Mouse (Mus musculus) megakaryocyte, embryonic 14.5 days (primary cell): ENCODE measurements around the gene Itgam. TPM values are rescaled to one million over a fixed set of nuclear protein-coding genes. Genes with fewer than 3 reads are reported as not detected.

ENCODE experiments used
- H3K27me3 ChIP-seq: replicated peaks from 2 replicates; pipeline ENCODE3; 2012; ENCODE audit warnings: inconsistent platforms
- H3K36me3 ChIP-seq: replicated peaks from 2 replicates; pipeline ENCODE3; 2012; ENCODE audit warnings: low read length, inconsistent platforms, mixed read lengths
- H3K4me1 ChIP-seq: 2 replicates; pipeline ENCODE4 v1.6.1; 2012; ENCODE audit warnings: inconsistent platforms
- H3K4me3 ChIP-seq: replicated peaks from 2 replicates; pipeline ENCODE3; 2012; ENCODE audit warnings: moderate library complexity, mild to moderate bottlenecking, inconsistent platforms
- H3K9me3 ChIP-seq: 2 replicates; pipeline ENCODE4 v1.6.1; 2012; ENCODE audit warnings: inconsistent platforms
- FLI1 ChIP-seq: IDR thresholded peaks from 2 replicates; pipeline ENCODE4 v1.6.1; 2012; ENCODE audit warnings: low read length, inconsistent platforms, mixed read lengths
- GATA1 ChIP-seq: IDR thresholded peaks from 3 replicates; pipeline ENCODE4 v1.6.1; 2012; ENCODE audit warnings: mixed read lengths, low read length, inconsistent platforms, borderline replicate concordance
- polyA plus RNA-seq: library from polyadenylated mRNA; stranded (reverse); fragments of >175 nt; gene quantifications from 2 replicates; pipeline ENCODE4 v1.2.3, GENCODE M21; 2012; ENCODE audit warnings: low replicate concordance; ENCODE audit not compliant: insufficient read depth

Gene Itgam
- polyA plus RNA-seq, 1 experiment: 6.0 TPM

- no peaks in the 10 kb centered on the region for H3K36me3 ChIP-seq
- peaks cover 7% of the 10 kb centered on the region for H3K27me3 ChIP-seq
- TF ChIP-seq GATA1 (no peak), FLI1 (no peak)
- peaks cover 28% of the 10 kb centered on the region for H3K4me1 ChIP-seq
- H3K9me3 ChIP-seq: no peaks in the 10 kb centered on the region
- H3K4me3 ChIP-seq: no peak overlapping the region
Observed at GRCm38 (mm10) chr7:128056917-128057444, 5.5 kb upstream of the Itgam start.

- Histone ChIP-seq H3K9me3 (no peaks in the 10 kb centered on the region), H3K27me3 (peaks cover 7% of the 10 kb centered on the region), H3K4me3 (no peak overlapping the region), H3K4me1 (peaks cover 26% of the 10 kb centered on the region), H3K36me3 (no peaks in the 10 kb centered on the region)
- TF ChIP-seq GATA1 (no peak), FLI1 (no peak)
Observed at GRCm38 (mm10) chr7:128057860-128058259, 4.6 kb upstream of the Itgam start.

GRCm38 (mm10) chr7:128058576-128058975 is 3.9 kb upstream of the Itgam start:
- no peaks in the 10 kb centered on the region for H3K9me3 ChIP-seq
- H3K4me1 ChIP-seq: peaks cover 22% of the 10 kb centered on the region
- no peak for TF ChIP-seq GATA1
- TF ChIP-seq FLI1: no peak
- H3K36me3 ChIP-seq: no peaks in the 10 kb centered on the region
- H3K4me3 ChIP-seq: no peak overlapping the region
- peaks cover 10% of the 10 kb centered on the region for H3K27me3 ChIP-seq

GRCm38 (mm10) chr7:128059091-128059490 is 3.3 kb upstream of the Itgam start:
- Histone ChIP-seq H3K4me3 (no peak overlapping the region), H3K36me3 (no peaks in the 10 kb centered on the region), H3K4me1 (peaks cover 21% of the 10 kb centered on the region), H3K9me3 (no peaks in the 10 kb centered on the region), H3K27me3 (peaks cover 13% of the 10 kb centered on the region)
- TF ChIP-seq GATA1: no peak
- no peak for TF ChIP-seq FLI1

GRCm38 (mm10) chr7:128063211-128063781 is 856 bp downstream of the Itgam start:
- Histone ChIP-seq H3K36me3 (no peaks in the 10 kb centered on the region), H3K9me3 (peaks cover 11% of the 10 kb centered on the region; the same call in 1 of the 2 replicates), H3K4me3 (peak overlapping the region; percentile 73), H3K4me1 (peaks cover 24% of the 10 kb centered on the region), H3K27me3 (peaks cover 9% of the 10 kb centered on the region)
- no peak for TF ChIP-seq FLI1
- TF ChIP-seq GATA1: no peak

DNA sequence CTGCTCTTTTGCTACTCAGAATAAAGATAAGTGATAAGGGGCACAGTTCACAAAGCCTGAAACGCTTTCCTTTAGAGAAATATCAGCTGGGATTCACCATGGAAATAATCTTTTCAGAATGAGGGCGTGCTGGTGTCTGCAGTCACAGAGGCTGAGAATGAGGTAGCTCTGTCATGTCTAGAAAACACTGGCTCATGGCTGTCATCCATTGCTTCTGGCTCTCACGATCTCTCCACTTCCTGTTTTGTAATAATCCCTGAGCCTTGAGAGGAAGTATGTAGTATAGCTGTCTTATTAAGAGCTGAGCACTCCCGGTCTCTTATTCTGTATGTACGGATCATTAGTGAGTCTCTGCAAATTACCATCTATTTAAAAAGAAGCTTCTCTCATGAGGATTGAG is 3.1 kb downstream of the Itgam start:
- TF ChIP-seq GATA1 (no peak), FLI1 (no peak)
- peak overlapping the region; percentile 7 for H3K4me3 ChIP-seq
- peaks cover 12% of the 10 kb centered on the region; the same call in 1 of the 2 replicates for H3K4me1 ChIP-seq
- H3K36me3 ChIP-seq: no peaks in the 10 kb centered on the region
- peaks cover 11% of the 10 kb centered on the region; the same call in 1 of the 2 replicates for H3K9me3 ChIP-seq
- peaks cover 12% of the 10 kb centered on the region for H3K27me3 ChIP-seq

DNA sequence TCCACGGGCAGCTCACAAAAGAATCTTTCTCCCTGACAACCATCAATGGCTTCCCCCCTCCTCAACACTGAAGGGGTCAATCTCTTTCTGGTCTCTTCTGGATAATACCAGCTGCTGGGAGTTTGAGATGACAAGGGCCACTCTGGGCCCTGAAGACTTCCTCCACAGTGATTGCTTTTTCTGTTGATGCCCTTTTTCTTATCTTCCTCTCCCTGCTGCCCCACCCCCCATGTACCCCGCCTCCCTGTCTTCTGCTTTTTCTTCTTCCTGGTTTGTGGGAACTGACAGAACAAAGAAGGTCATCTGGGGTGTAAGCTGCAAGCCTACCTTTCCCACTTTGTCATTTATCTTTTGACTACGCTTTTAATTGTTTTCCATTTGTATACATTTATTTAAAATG is 5.4 kb downstream of the Itgam start:
- no peak for TF ChIP-seq GATA1
- TF ChIP-seq FLI1: no peak
- H3K9me3 ChIP-seq: peaks cover 11% of the 10 kb centered on the region; the same call in 1 of the 2 replicates
- no peaks in the 10 kb centered on the region for H3K36me3 ChIP-seq
- no peak overlapping the region for H3K4me3 ChIP-seq
- H3K27me3 ChIP-seq: peaks cover 15% of the 10 kb centered on the region
- H3K4me1 ChIP-seq: peaks cover 9% of the 10 kb centered on the region; the same call in 1 of the 2 replicates

- Histone ChIP-seq H3K36me3 (no peaks in the 10 kb centered on the region), H3K27me3 (peaks cover 10% of the 10 kb centered on the region), H3K4me3 (no peak overlapping the region), H3K9me3 (peaks cover 11% of the 10 kb centered on the region; the same call in 1 of the 2 replicates), H3K4me1 (peaks cover 9% of the 10 kb centered on the region; the same call in 1 of the 2 replicates)
- no peak for TF ChIP-seq FLI1
- TF ChIP-seq GATA1: no peak
Observed at GRCm38 (mm10) chr7:128069844-128070243, 7.4 kb downstream of the Itgam start.

GRCm38 (mm10) chr7:128071816-128072215 is 9.4 kb downstream of the Itgam start:
- Histone ChIP-seq H3K4me1 (peaks cover 4% of the 10 kb centered on the region; the same call in 1 of the 2 replicates), H3K27me3 (peaks cover 14% of the 10 kb centered on the region), H3K9me3 (peaks cover 5% of the 10 kb centered on the region; the same call in 1 of the 2 replicates), H3K36me3 (no peaks in the 10 kb centered on the region), H3K4me3 (no peak overlapping the region)
- TF ChIP-seq FLI1 (no peak), GATA1 (no peak)

DNA sequence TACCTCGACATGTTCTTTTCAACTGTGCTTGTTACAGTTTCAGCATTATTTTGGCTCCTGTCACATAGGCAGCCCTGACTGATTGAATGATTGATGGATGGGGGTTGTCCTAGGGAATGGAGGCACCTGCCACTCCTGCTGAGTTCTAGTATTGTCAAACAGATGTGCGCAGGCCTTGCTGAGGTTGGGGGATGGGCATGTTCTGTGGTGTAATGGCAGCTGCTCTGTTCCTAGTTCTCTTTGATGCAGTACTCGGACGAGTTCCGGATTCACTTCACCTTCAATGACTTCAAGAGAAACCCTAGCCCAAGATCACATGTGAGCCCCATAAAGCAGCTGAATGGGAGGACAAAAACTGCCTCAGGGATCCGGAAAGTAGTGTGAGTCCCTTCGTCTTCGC is 17.6 kb downstream of the Itgam start:
- TF ChIP-seq GATA1 (no peak), FLI1 (no peak)
- peaks cover 2% of the 10 kb centered on the region for H3K36me3 ChIP-seq
- no peaks in the 10 kb centered on the region for H3K4me1 ChIP-seq
- H3K9me3 ChIP-seq: no peaks in the 10 kb centered on the region
- H3K4me3 ChIP-seq: no peak overlapping the region
- peaks cover 14% of the 10 kb centered on the region for H3K27me3 ChIP-seq

DNA sequence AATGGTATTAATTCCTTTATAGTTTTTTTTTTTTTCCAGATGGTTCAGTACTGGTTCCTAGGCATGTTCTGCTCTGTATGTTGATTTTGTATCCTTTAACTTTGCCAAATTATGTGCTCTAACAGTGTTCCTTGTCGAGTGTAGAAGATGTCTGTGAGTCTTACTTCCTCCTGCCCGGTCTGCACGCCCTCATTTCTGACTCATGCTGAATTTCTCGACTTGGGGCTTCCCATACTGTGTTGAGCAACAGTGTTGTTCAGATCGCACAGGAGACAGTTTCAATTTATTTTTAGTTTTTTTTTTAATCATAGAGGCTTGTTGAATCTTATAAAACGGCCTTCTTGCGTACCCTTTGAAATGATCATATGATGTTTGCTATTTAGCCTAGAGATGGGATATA is 26.7 kb downstream of the Itgam start:
- Histone ChIP-seq H3K9me3 (no peaks in the 10 kb centered on the region), H3K27me3 (peaks cover 4% of the 10 kb centered on the region), H3K4me3 (peak overlapping the region; percentile 21), H3K4me1 (peaks cover 5% of the 10 kb centered on the region; the same call in 1 of the 2 replicates), H3K36me3 (no peaks in the 10 kb centered on the region)
- TF ChIP-seq GATA1: no peak
- no peak for TF ChIP-seq FLI1
